Mouse (Mus musculus) stomach, postnatal 0 days (tissue): ENCODE data around the gene Stard9.

Experiments used
- CTCF ChIP-seq: IDR thresholded peaks from 2 replicates; pipeline ENCODE4 v1.5.1; 2016; ENCODE audit warnings: antibody characterized with exemption, low read depth, mild to moderate bottlenecking, moderate library complexity
- EP300 ChIP-seq: optimal IDR thresholded peaks from 2 replicates; pipeline ENCODE3; 2016; ENCODE audit warnings: antibody characterized with exemption

GRCm38 (mm10) chr2:120658486-120658885 lies 29.6 kb downstream of the Stard9 start:
- no peak for TF ChIP-seq CTCF
- no peak for TF ChIP-seq EP300
